Mouse (Mus musculus): ENCODE results near the gene Csad.

DNA sequence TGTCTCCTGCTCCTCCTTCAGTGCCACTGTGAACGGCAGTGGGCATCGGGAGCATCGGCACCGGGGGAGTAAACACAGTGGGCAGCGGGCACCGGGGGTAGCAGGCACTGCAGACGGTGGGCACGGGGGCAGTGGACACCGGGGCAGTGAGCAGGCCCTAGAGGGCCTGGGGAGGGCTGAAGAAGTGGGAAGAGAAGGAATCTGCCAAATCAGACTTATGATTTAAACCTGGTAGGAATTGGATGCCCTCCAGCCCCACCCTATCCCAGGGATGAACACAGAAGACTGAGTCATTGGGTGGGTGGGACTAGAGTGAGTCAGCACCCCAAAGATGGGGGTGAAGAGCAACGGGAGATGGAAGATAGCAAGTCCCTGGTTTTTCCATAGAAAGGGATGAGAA lies 59.2 kb downstream of the Csad start:
- TF ChIP-seq CTCF (IDR thresholded peaks at IDR 0.05; ENCODE audit: insufficient read depth, low read length) = no peak
- no peak for TF ChIP-seq POLR2A (IDR thresholded peaks at IDR 0.05; ENCODE audit: borderline replicate concordance, extremely low read depth, low read depth, low read length)

All from lung, adult 2 months (tissue).